In genomic region chr4:45408427-45409132, GRCm38 (mm10) we compare ENCODE assay signal across 8 mouse cellular contexts. TPM values are rescaled to one million over a fixed set of nuclear protein-coding genes. Genes with fewer than 3 reads are reported as not detected.
A peak's percentile ranks its signal among the peaks of the same experiment; 100 is the strongest.
DNase-seq lines count a peak whose midpoint lies in the region; ATAC-seq and TF ChIP-seq lines count a peak whose summit lies in the region.

Gene Slc25a51 (minus strand): TSS chr4:45408766.

- peak within 1 kb of the TSS; percentile 68 for H3K4me2 ChIP-seq in forebrain, postnatal 0 days (ENCODE audit: low read depth)
- peak within 1 kb of the TSS; percentile 78 for H3K4me2 ChIP-seq in lung, embryonic 16.5 days (ENCODE audit: low read depth, low read length)

- H3K79me2 ChIP-seq in MEL (ENCODE audit: control insufficient read depth, insufficient read depth, low read length, poor library complexity): peaks cover 21% of the 10 kb centered on the region

- no peaks in the 10 kb centered on the region for H3K9me3 ChIP-seq in MEL (replicated peaks; ENCODE audit: insufficient read depth, low read length)
- no peaks in the 10 kb centered on the region for H3K9me3 ChIP-seq in forebrain, postnatal 0 days (ENCODE audit: low read length)
- H3K9me3 ChIP-seq in lung, embryonic 16.5 days (ENCODE audit: control insufficient read depth, low read length): no peaks in the 10 kb centered on the region

- peak; percentile 95 for ATAC-seq in forebrain, postnatal 0 days
- peak; percentile 98 for ATAC-seq in lung, embryonic 16.5 days (ENCODE audit: low read depth)

- H3K27ac ChIP-seq in MEL (ENCODE audit: control insufficient read depth, low read depth, low read length): peak within 1 kb of the TSS; percentile 79
- peak within 1 kb of the TSS; percentile 86 for H3K27ac ChIP-seq in cerebellum, adult 2 months (ENCODE audit: insufficient read depth, low read length)
- H3K27ac ChIP-seq in forebrain, postnatal 0 days (ENCODE audit: low read depth, low read length): peak within 1 kb of the TSS; percentile 95
- peak within 1 kb of the TSS; percentile 95 for H3K27ac ChIP-seq in lung, embryonic 16.5 days (ENCODE audit: low read length)

- peak within 1 kb of the TSS; percentile 74 to 79 for H3K4me3 ChIP-seq in MEL (ENCODE audit: control insufficient read depth in 1 of 2, insufficient read depth in 1 of 2, low read depth in 2 of 2, low read length in 2 of 2)
- H3K4me3 ChIP-seq in cerebellum, adult 2 months (replicated peaks; ENCODE audit: insufficient read depth, low read depth, low read length): peak within 1 kb of the TSS; percentile 92
- peak within 1 kb of the TSS; percentile 98 for H3K4me3 ChIP-seq in forebrain, postnatal 0 days (ENCODE audit: low read depth, low read length)
- peak within 1 kb of the TSS; percentile 77 for H3K4me3 ChIP-seq in lung, embryonic 16.5 days (ENCODE audit: low read length)

- under 1% methylated on average over 66 of the region's 67 CpGs for WGBS in cerebellum, adult 2 months
- under 1% methylated on average over 60 of the region's 67 CpGs for WGBS in forebrain, postnatal 0 days
- WGBS in lung, embryonic 16.5 days: under 1% methylated on average over 58 of the region's 67 CpGs

- no peak for TF ChIP-seq CTCF in MEL (IDR thresholded peaks at IDR 0.05 in 2 of 3, conservative IDR thresholded peaks at IDR 0.05 in 1 of 3; ENCODE audit: control insufficient read depth in 1 of 3, insufficient read depth in 1 of 3, low read depth in 2 of 3, low read length in 3 of 3, poor library complexity in 1 of 3, severe bottlenecking in 1 of 3)
- no peak for TF ChIP-seq CTCF in cerebellum, adult 2 months (IDR thresholded peaks at IDR 0.05; ENCODE audit: borderline replicate concordance, insufficient read depth, low read depth, low read length)
- TF ChIP-seq CTCF in forebrain, postnatal 0 days (IDR thresholded peaks at IDR 0.05; ENCODE audit: low read depth): no peak

- peak; percentile 79 to 92 for TF ChIP-seq POLR2A in MEL (IDR thresholded peaks at IDR 0.05; ENCODE audit: control insufficient read depth in 1 of 2, insufficient read depth in 1 of 2, low read depth in 1 of 2, low read length in 2 of 2, poor library complexity in 1 of 2)
- TF ChIP-seq POLR2A in cerebellum, adult 2 months (IDR thresholded peaks at IDR 0.05; ENCODE audit: borderline replicate concordance, insufficient read depth, low read length): peak; percentile 73; the same call in 1 of the 2 replicates

- peak; percentile 97 for DNase-seq in MEL (ENCODE audit: low read depth, low spot score)
- DNase-seq in cerebellum, adult 2 months: peak; percentile 86 to 89
- DNase-seq in forebrain, postnatal 0 days: peak; percentile 95
- peak; percentile 85 for DNase-seq in heart, postnatal 4 days
- DNase-seq in layer of hippocampus, adult 9-10 months (ENCODE audit: low spot score): peak; percentile 77
- DNase-seq in ovary, postnatal 10 days (ENCODE audit: low spot score): peak; percentile 75
- DNase-seq in thymus, postnatal 10 days (ENCODE audit: low spot score in 2 of 2): peak; percentile 77 to 79

- H3K36me3 ChIP-seq in MEL (ENCODE audit: control insufficient read depth in 1 of 2, insufficient read depth in 2 of 2, low read length in 2 of 2): peaks cover 3 to 25% of the 10 kb centered on the region in 2 experiments; a peak in 3 of 4 replicates
- peaks cover 9% of the 10 kb centered on the region for H3K36me3 ChIP-seq in forebrain, postnatal 0 days (ENCODE audit: insufficient read depth)
- peaks cover 5% of the 10 kb centered on the region; the same call in 1 of the 2 replicates for H3K36me3 ChIP-seq in lung, embryonic 16.5 days (ENCODE audit: control insufficient read depth, insufficient read depth, low read length)

- TF ChIP-seq EP300 in MEL (IDR thresholded peaks at IDR 0.05; ENCODE audit: low read depth in 1 of 2, low read length in 2 of 2): peak in 1 of 2 experiments; percentile 40; a peak in 1 of 4 replicates

- H3K9ac ChIP-seq in MEL (ENCODE audit: control insufficient read depth, low read depth, low read length, poor library complexity, severe bottlenecking): peak within 1 kb of the TSS; percentile 86
- peak within 1 kb of the TSS; percentile 99 for H3K9ac ChIP-seq in forebrain, postnatal 0 days
- peak within 1 kb of the TSS; percentile 95 for H3K9ac ChIP-seq in lung, embryonic 16.5 days (ENCODE audit: low read length)

- H3K4me1 ChIP-seq in MEL (ENCODE audit: control insufficient read depth in 1 of 2, insufficient read depth in 2 of 2, low read length in 2 of 2): peaks cover 8 to 23% of the 10 kb centered on the region in 2 experiments
- peaks cover 5% of the 10 kb centered on the region for H3K4me1 ChIP-seq in cerebellum, adult 2 months (ENCODE audit: control insufficient read depth, insufficient read depth, low read length)
- 0 out of 2 replicates have a peak, but pooled peaks cover 14% of the 10 kb centered on the region for H3K4me1 ChIP-seq in forebrain, postnatal 0 days (ENCODE audit: insufficient read depth)
- peaks cover 14% of the 10 kb centered on the region for H3K4me1 ChIP-seq in lung, embryonic 16.5 days (replicated peaks; ENCODE audit: control insufficient read depth, insufficient read depth, low read length)

- no peak for TF ChIP-seq RAD21 in MEL (IDR thresholded peaks at IDR 0.05; ENCODE audit: low read depth, low read length)

- no peaks in the 10 kb centered on the region for H3K27me3 ChIP-seq in MEL (ENCODE audit: control insufficient read depth in 1 of 2, insufficient read depth in 2 of 2, low read length in 2 of 2)
- H3K27me3 ChIP-seq in cerebellum, adult 2 months (ENCODE audit: control insufficient read depth, insufficient read depth, low read length): no peaks in the 10 kb centered on the region
- no peaks in the 10 kb centered on the region for H3K27me3 ChIP-seq in forebrain, postnatal 0 days (ENCODE audit: insufficient read depth, low read length)
- no peaks in the 10 kb centered on the region for H3K27me3 ChIP-seq in lung, embryonic 16.5 days (ENCODE audit: control insufficient read depth, insufficient read depth, low read depth, low read length)

TF ChIP-seq in MEL, 35 proteins besides CTCF, POLR2A, EP300 and RAD21 (continues in another document):
- peak; percentile 95 for TF ChIP-seq USF1 (IDR thresholded peaks at IDR 0.05; ENCODE audit: low read depth, low read length)
- peak; percentile 83 for TF ChIP-seq MYC (IDR thresholded peaks at IDR 0.05; ENCODE audit: low read depth, low read length)
- peak; percentile 94 for TF ChIP-seq NELFE (IDR thresholded peaks at IDR 0.05; ENCODE audit: low read depth, low read length)
- TF ChIP-seq SIN3A (IDR thresholded peaks at IDR 0.05; ENCODE audit: low read length): peak; percentile 96
- TF ChIP-seq E2F4 (IDR thresholded peaks at IDR 0.05; ENCODE audit: borderline replicate concordance, low read depth, low read length): peak; percentile 84; the same call in 1 of the 2 replicates
- TF ChIP-seq USF2 (IDR thresholded peaks at IDR 0.05; ENCODE audit: borderline replicate concordance in 1 of 2, insufficient read depth in 1 of 2, low read depth in 1 of 2, low read length in 2 of 2): peak in 1 of 2 experiments; percentile 68; a peak in 2 of 4 replicates
- TF ChIP-seq NRF1 (IDR thresholded peaks at IDR 0.05; ENCODE audit: insufficient read depth, low read depth, low read length, poor library complexity, severe bottlenecking): peak; percentile 76
- TF ChIP-seq SMC3 (IDR thresholded peaks at IDR 0.05; ENCODE audit: low read depth, low read length): no peak
- TF ChIP-seq ZNF384 (IDR thresholded peaks at IDR 0.05; ENCODE audit: low read depth, low read length): no peak
- peak; percentile 56 for TF ChIP-seq GATA1 (IDR thresholded peaks at IDR 0.05; ENCODE audit: low read depth, low read length)
- no peak for TF ChIP-seq BHLHE40 (IDR thresholded peaks at IDR 0.05; ENCODE audit: borderline replicate concordance, low read depth, low read length)
- no peak for TF ChIP-seq ZC3H11A (IDR thresholded peaks at IDR 0.05; ENCODE audit: low read depth, low read length)
- TF ChIP-seq GABPA (IDR thresholded peaks at IDR 0.05; ENCODE audit: low read depth, low read length): no peak
- TF ChIP-seq UBTF (IDR thresholded peaks at IDR 0.05; ENCODE audit: borderline replicate concordance, insufficient read depth, low read depth, low read length): peak; percentile 59; the same call in 1 of the 2 replicates
- no peak for TF ChIP-seq CHD2 (IDR thresholded peaks at IDR 0.05; ENCODE audit: low read length)
- TF ChIP-seq MEF2A (IDR thresholded peaks at IDR 0.05; ENCODE audit: extremely low read depth, insufficient replicate concordance, low read depth, low read length, poor library complexity, severe bottlenecking): no peak
- peak; percentile 80 for TF ChIP-seq MXI1 (IDR thresholded peaks at IDR 0.05; ENCODE audit: low read depth, low read length)
- no peak for TF ChIP-seq TAL1 (IDR thresholded peaks at IDR 0.05; ENCODE audit: low read length)
- TF ChIP-seq ZMIZ1 (IDR thresholded peaks at IDR 0.05; ENCODE audit: low read depth, low read length): peak; percentile 78; the same call in 1 of the 2 replicates
- TF ChIP-seq MYB (IDR thresholded peaks at IDR 0.05; ENCODE audit: low read depth, low read length): no peak
- TF ChIP-seq MAZ (IDR thresholded peaks at IDR 0.05; ENCODE audit: low read depth, low read length): 0 out of 2 replicates have a peak, but pooled peaks have one; percentile 55
- TF ChIP-seq TBP (IDR thresholded peaks at IDR 0.05; ENCODE audit: low read depth, low read length): peak; percentile 48; the same call in 1 of the 2 replicates
- TF ChIP-seq HCFC1 (IDR thresholded peaks at IDR 0.05; ENCODE audit: low read depth, low read length): peak; percentile 87
- TF ChIP-seq MAX (IDR thresholded peaks at IDR 0.05; ENCODE audit: low read length): peak; percentile 86
- peak; percentile 29 for TF ChIP-seq TCF12 (IDR thresholded peaks at IDR 0.05; ENCODE audit: low read depth, low read length)
- TF ChIP-seq POLR2AphosphoS2 (IDR thresholded peaks at IDR 0.05; ENCODE audit: low read length): peak; percentile 66; the same call in 1 of the 2 replicates
- peak; percentile 74 for TF ChIP-seq ETS1 (IDR thresholded peaks at IDR 0.05; ENCODE audit: low read depth, low read length)
- no peak for TF ChIP-seq ZKSCAN1 (IDR thresholded peaks at IDR 0.05; ENCODE audit: low read depth, low read length)
- TF ChIP-seq ELF1 (IDR thresholded peaks at IDR 0.05; ENCODE audit: low read depth, low read length): no peak; the same call in 1 of the 2 replicates

RNA-seq across cellular contexts. Expression of gene Slc25a51, which starts in this region (rescaled TPM):
- total RNA-seq in MEL (2012; rRNA removed): 43.8 and 47.6 TPM in 2 replicates
- polyA plus RNA-seq in MEL (2012; ENCODE audit: insufficient read depth in 1 of 2, insufficient read length in 2 of 2, low read depth in 1 of 2, low replicate concordance in 2 of 2, missing spikeins in 1 of 2): 100 to 1,000 TPM in 1 of 2 experiments, 10 to 100 TPM in 1; 47.5 to 395 TPM
- polyA plus RNA-seq in cerebellum, adult 2 months (2012; rRNA removed): 93.8 and 98.9 TPM in 2 replicates
- total RNA-seq in forebrain, postnatal 0 days (2014; rRNA removed): 94.6 and 128 TPM in 2 replicates
- polyA plus RNA-seq in forebrain, postnatal 0 days (2015; fragmentation: Nextera tagmentation; extraction: Ambion mirVana): 76.8 and 83.9 TPM in 2 replicates
- total RNA-seq in heart, postnatal 4 days (2021): 100 to 1,000 TPM; 120 to 124 TPM
- 69.4 and 75.7 TPM in 2 replicates for polyA plus RNA-seq in lung, embryonic 16.5 days (2015; fragmentation: Nextera tagmentation; extraction: Ambion mirVana)

Comparison
In these comparisons a context has a peak if more than half of its experiments do, and no peak if none do; other contexts are left out.
1. Peak in every context shown above with its lines: DNase-seq, ATAC-seq, H3K4me3 ChIP-seq and H3K27ac ChIP-seq.